Mouse (Mus musculus) thymus, adult 2 months (tissue): Measurements from ENCODE around the gene Cspg4.

ENCODE experiments used
- CTCF ChIP-seq: fragments of 200-500 bp; IDR thresholded peaks from 2 replicates; pipeline ENCODE4 v1.5.1; 2012; ENCODE audit warnings: mild to moderate bottlenecking, control low read depth, low read length, moderate library complexity, borderline replicate concordance; ENCODE audit not compliant: control insufficient read depth, poor library complexity, insufficient read depth; ENCODE audit errors: extremely low read depth
- POLR2A ChIP-seq: fragments of 200-500 bp; IDR thresholded peaks from 2 replicates; pipeline ENCODE4 v1.6.1; 2012; ENCODE audit warnings: mild to moderate bottlenecking, low read length, control low read depth, moderate library complexity; ENCODE audit not compliant: control insufficient read depth, poor library complexity, insufficient read depth; ENCODE audit errors: extremely low read depth

- TF ChIP-seq CTCF (no peak), POLR2A (no peak)
Observed at GRCm38 (mm10) chr9:56882283-56882682, 17.4 kb downstream of the Cspg4 start.
